Mouse (Mus musculus) central nervous system, embryonic 11.5 days (tissue): ENCODE results near the gene Dsel. TPM values are rescaled to one million over a fixed set of nuclear protein-coding genes. Genes with fewer than 3 reads are reported as not detected.

Source experiments
- polyA plus RNA-seq: library from polyadenylated mRNA; depleted of rRNA; stranded (reverse); fragments of >200 nt; gene quantifications from 2 replicates; pipeline ENCODE4 v1.2.3, GENCODE M21; 2012; rRNA removed

The Dsel gene
- polyA plus RNA-seq: 8.7 and 10.0 TPM in 2 replicates

DNA sequence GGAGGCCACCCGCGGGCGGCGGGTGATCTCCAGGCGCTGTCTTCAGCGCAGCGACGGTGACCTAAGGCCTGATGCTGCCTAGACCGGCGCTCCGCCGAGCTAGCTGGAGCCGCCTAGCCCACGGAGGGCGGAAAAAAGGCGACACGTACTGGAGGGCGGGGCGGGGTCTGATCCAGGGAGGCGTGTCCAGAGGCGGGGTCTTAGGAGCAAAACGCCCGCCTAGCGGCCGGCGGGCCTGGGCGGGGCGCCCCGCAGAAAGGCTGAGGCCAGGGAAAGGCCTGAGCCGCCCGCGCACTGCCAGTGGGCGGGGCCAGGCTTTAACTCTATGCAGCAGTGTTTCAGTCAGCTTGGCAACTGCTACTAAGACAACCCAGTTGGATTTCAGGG lies at the start of gene Dsel:
Dsel (minus strand) TSS at position 140 of the 387 bp plus-strand sequence.

